Mouse (Mus musculus) kidney, adult 2 months (tissue): ENCODE results near the gene Cisd2.

Experiments
- CTCF ChIP-seq: fragments of 200-500 bp; conservative IDR thresholded peaks from 2 replicates; pipeline ENCODE4 v1.5.1; 2011; ENCODE audit warnings: low read depth, mild to moderate bottlenecking, control low read depth, low read length, moderate library complexity, mixed read lengths; ENCODE audit not compliant: insufficient read depth, insufficient read length
- POLR2A ChIP-seq: fragments of 200-500 bp; IDR thresholded peaks from one replicate; pipeline ENCODE4 v1.6.1; 2011; ENCODE audit warnings: low read depth, low read length, control low read depth

DNA sequence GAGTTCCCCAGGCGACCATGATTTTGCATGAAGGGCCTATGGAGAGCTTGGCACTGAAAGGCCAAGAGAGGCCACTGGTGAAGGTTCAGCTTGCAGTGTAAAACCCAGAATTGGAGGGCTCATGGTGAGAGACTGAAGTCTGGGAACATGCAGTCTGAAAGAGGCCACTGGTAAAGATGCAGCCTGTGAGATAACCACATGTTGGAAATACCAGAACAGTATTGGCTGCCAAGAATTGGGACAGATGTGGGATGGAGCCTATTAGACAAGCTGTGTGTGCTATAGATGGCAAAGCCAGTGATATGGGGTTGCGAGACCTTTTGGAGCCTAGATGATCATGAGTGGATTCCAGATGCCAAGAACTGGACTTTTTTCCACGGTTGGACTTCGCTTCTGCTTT lies 43.9 kb downstream of the Cisd2 start:
- TF ChIP-seq CTCF = no peak
- TF ChIP-seq POLR2A = no peak
